Mouse (Mus musculus) kidney, embryonic 15.5 days (tissue): ENCODE results near the gene Pou2f3. TPM values are rescaled to one million over a fixed set of nuclear protein-coding genes. Genes with fewer than 3 reads are reported as not detected.
A peak's percentile ranks its signal among the peaks of the same experiment; 100 is the strongest.

Source experiments
- ATAC-seq: fragments of 200-750 bp; cut with Nextera tagmentation; replicated peaks from 2 replicates; pipeline ENCODE4 v1.8.0; 2017; ENCODE audit warnings: moderate TSS enrichment; ENCODE audit not compliant: low FRiP score
- H3K27ac ChIP-seq: fragments of 300-500 bp; sonication (generic); 2 replicates; pipeline ENCODE4 v1.5.1; 2015; ENCODE audit warnings: mild to moderate bottlenecking, inconsistent platforms
- H3K27me3 ChIP-seq: fragments of 300-500 bp; sonication (generic); 2 replicates; pipeline ENCODE4 v1.6.1; 2015; ENCODE audit warnings: inconsistent platforms
- H3K36me3 ChIP-seq: fragments of 300-500 bp; sonication (generic); 2 replicates; pipeline ENCODE4 v1.6.1; 2015; ENCODE audit warnings: inconsistent platforms
- H3K4me1 ChIP-seq: fragments of 300-500 bp; sonication (generic); 2 replicates; pipeline ENCODE4 v1.6.1; 2015; ENCODE audit warnings: inconsistent platforms
- H3K4me2 ChIP-seq: fragments of 300-500 bp; sonication (generic); 2 replicates; pipeline ENCODE4 v1.6.1; 2015; ENCODE audit warnings: moderate library complexity, mild to moderate bottlenecking, inconsistent platforms
- H3K4me3 ChIP-seq: fragments of 300-500 bp; sonication (generic); replicated peaks from 2 replicates; pipeline ENCODE4 v1.5.1; 2015; ENCODE audit warnings: mild to moderate bottlenecking, inconsistent platforms
- H3K9ac ChIP-seq: fragments of 300-500 bp; sonication (generic); 2 replicates; pipeline ENCODE4 v1.6.1; 2015; ENCODE audit warnings: mild to moderate bottlenecking, inconsistent platforms
- H3K9me3 ChIP-seq: fragments of 300-500 bp; sonication (generic); replicated peaks from 2 replicates; pipeline ENCODE4 v1.6.1; 2016; ENCODE audit warnings: inconsistent platforms
- WGBS: fragments of 180-500 bp; shearing (Covaris S2); methylation state at CpG from one replicate; pipeline ENCODE4 v1.1.7; 2015; ENCODE audit warnings: mixed read lengths; 5-methylcytosine and 5-hydroxymethylcytosine counted together
- polyA plus RNA-seq: library from polyadenylated mRNA; unstranded; fragments of >200 nt; fragmentation: Nextera tagmentation; extraction: Ambion mirVana; gene quantifications from 2 replicates; pipeline ENCODE4 v1.2.1, GENCODE M21; 2015

Pou2f3 gene
- polyA plus RNA-seq, 1 experiment from 2014 or later = not detected

GRCm38 (mm10) chr9:43205343-43206021 is 4.7 kb downstream of the Pou2f3 start:
- H3K4me1 ChIP-seq = peaks cover 25% of the 10 kb centered on the region
- peak overlapping the region; percentile 41 for H3K4me3 ChIP-seq
- H3K9me3 ChIP-seq = no peaks in the 10 kb centered on the region
- H3K36me3 ChIP-seq = no peaks in the 10 kb centered on the region
- H3K9ac ChIP-seq = peak overlapping the region; percentile 23; the same call in 1 of the 2 replicates
- no peak overlapping the region for H3K27ac ChIP-seq
- ATAC-seq = peak; percentile 39; the same call in 1 of the 2 replicates
- peaks cover 66% of the 10 kb centered on the region for H3K27me3 ChIP-seq
- 1% methylated on average over 40 of the region's 41 CpGs for WGBS
- H3K4me2 ChIP-seq = peak overlapping the region; percentile 74

DNA sequence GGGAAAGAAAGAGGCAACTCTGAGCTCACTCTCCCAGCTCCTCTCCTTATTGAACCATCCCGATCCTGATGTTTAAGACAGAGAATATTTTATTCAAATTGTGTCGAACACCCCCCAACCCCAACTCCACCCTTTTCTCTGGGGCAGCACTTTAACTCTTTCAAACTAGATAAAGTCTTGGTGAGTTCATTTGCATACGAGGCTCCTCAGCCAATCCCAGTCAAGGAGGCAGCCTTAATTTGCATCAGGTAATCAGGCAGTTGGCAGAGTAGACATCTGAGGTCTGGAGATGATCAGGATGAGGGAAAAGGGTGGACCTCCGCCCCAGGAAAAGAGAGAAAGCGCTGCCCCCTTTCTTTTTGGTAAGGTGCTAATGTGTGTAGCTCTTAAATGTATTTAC is 10.0 kb downstream of the Pou2f3 start:
- no peaks in the 10 kb centered on the region for H3K36me3 ChIP-seq
- H3K27ac ChIP-seq = no peak overlapping the region
- H3K27me3 ChIP-seq = peaks cover 57% of the 10 kb centered on the region
- 5% methylated on average over 5 of the region's 5 CpGs for WGBS
- H3K9ac ChIP-seq = no peak overlapping the region
- H3K4me3 ChIP-seq = no peak overlapping the region
- H3K9me3 ChIP-seq = no peaks in the 10 kb centered on the region
- H3K4me2 ChIP-seq = peak overlapping the region; percentile 38; the same call in 1 of the 2 replicates
- ATAC-seq = no peak
- H3K4me1 ChIP-seq = peaks cover 12% of the 10 kb centered on the region

DNA sequence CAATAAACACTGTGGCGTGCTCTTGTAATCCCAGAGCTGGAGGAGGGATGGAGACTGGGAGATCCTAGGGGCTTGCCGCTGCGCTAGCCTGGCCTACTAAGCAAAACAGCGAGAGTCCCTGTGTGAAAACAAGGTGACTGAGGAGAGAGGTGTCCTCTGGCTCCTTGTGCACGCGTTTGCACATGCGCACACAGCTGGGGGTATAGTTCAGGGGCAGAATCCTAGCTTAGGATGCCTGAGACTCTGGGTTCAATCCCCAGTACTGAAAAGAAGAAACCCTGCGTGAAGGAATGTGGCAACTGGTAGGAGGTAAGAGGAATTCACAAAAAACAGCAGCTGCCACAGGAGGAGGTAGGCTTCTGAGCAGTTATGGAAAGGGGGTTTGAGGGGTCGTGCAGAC is 16.2 kb downstream of the Pou2f3 start:
- no peaks in the 10 kb centered on the region for H3K4me1 ChIP-seq
- no peaks in the 10 kb centered on the region for H3K36me3 ChIP-seq
- H3K4me2 ChIP-seq = no peak overlapping the region
- peaks cover 7% of the 10 kb centered on the region for H3K27me3 ChIP-seq
- no peak overlapping the region for H3K27ac ChIP-seq
- WGBS = 22% methylated on average over 9 of the region's 9 CpGs
- no peak overlapping the region for H3K9ac ChIP-seq
- no peak overlapping the region for H3K4me3 ChIP-seq
- H3K9me3 ChIP-seq = no peaks in the 10 kb centered on the region
- no peak for ATAC-seq

DNA sequence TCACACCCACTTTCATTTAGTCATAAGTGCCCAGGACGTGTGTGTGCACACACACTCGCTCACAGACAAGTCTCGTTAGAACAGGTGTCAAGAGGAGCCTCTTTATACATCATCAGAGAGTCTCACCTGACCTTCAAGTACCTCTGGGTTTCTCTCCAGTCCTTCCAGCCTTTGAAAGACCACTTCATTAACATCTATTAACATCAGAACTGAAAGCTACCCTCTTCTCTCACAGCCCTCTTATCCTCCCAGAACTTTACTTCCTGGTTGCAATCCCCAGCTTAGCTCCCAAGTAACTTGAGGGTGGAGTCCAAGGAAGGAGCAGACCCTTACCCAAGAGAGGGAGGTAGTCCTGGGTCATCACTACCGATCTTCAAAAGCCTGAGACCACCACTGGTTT is 18.6 kb downstream of the Pou2f3 start:
- H3K9me3 ChIP-seq = no peaks in the 10 kb centered on the region
- H3K4me1 ChIP-seq = no peaks in the 10 kb centered on the region
- H3K36me3 ChIP-seq = no peaks in the 10 kb centered on the region

GRCm38 (mm10) chr9:43189021-43189356 is 21.2 kb downstream of the Pou2f3 start:
- H3K9ac ChIP-seq = no peak overlapping the region
- no peaks in the 10 kb centered on the region for H3K36me3 ChIP-seq
- H3K4me3 ChIP-seq = no peak overlapping the region
- WGBS = 69% methylated on average over 3 of the region's 3 CpGs
- no peaks in the 10 kb centered on the region for H3K9me3 ChIP-seq
- H3K27me3 ChIP-seq = peaks cover 5% of the 10 kb centered on the region
- no peak for ATAC-seq
- H3K4me2 ChIP-seq = no peak overlapping the region
- no peaks in the 10 kb centered on the region for H3K4me1 ChIP-seq
- no peak overlapping the region for H3K27ac ChIP-seq

More for the DNA sequence above, 18.6 kb downstream of the Pou2f3 start:
- Histone ChIP-seq H3K4me3 (no peak overlapping the region), H3K27me3 (peaks cover 7% of the 10 kb centered on the region), H3K9ac (no peak overlapping the region), H3K27ac (no peak overlapping the region), H3K4me2 (no peak overlapping the region)
- no peak for ATAC-seq
- WGBS = 51% methylated on average over 4 of the region's 4 CpGs

- 68% methylated on average over 12 of the region's 12 CpGs for WGBS
- no peaks in the 10 kb centered on the region for H3K36me3 ChIP-seq
- no peaks in the 10 kb centered on the region for H3K27me3 ChIP-seq
Measured at GRCm38 (mm10) chr9:43188309-43189020, 21.7 kb downstream of the Pou2f3 start.

GRCm38 (mm10) chr9:43179614-43180013 is 30.6 kb downstream of the Pou2f3 start:
- Histone ChIP-seq H3K36me3 (no peaks in the 10 kb centered on the region), H3K27me3 (no peaks in the 10 kb centered on the region), H3K4me1 (peaks cover 7% of the 10 kb centered on the region), H3K27ac (no peak overlapping the region), H3K9me3 (no peaks in the 10 kb centered on the region), H3K9ac (no peak overlapping the region), H3K4me3 (no peak overlapping the region), H3K4me2 (no peak overlapping the region)
- ATAC-seq = no peak
- WGBS = 30% methylated on average over 5 of the region's 5 CpGs

More at GRCm38 (mm10) chr9:43188309-43189020, 21.7 kb downstream of the Pou2f3 start:
- ATAC-seq = no peak
- Histone ChIP-seq H3K27ac (no peak overlapping the region), H3K9ac (no peak overlapping the region), H3K4me1 (no peaks in the 10 kb centered on the region), H3K4me3 (no peak overlapping the region), H3K9me3 (no peaks in the 10 kb centered on the region), H3K4me2 (no peak overlapping the region)

DNA sequence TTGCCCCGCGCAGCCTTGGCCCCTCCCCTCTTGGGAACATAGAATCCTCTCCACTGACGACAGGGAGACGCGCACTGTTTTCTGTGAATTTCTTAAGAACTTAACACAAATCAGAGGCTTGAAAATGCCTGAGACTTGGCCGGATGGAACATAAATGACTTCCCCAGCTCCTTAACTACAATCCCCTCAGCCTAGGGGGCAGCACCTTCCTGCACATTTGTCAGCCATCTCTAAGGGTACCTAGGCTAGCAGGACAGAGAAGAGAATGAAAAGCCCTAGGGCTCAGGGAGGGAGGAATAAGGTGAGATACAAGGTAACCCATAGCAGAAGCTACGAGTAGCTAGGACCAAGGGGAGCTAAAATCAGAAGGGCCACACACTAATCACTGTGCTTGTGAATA is 32.0 kb downstream of the Pou2f3 start:
- no peak for ATAC-seq
- Histone ChIP-seq H3K9ac (no peak overlapping the region), H3K27ac (no peak overlapping the region), H3K4me3 (no peak overlapping the region), H3K9me3 (no peaks in the 10 kb centered on the region), H3K4me1 (peaks cover 7% of the 10 kb centered on the region), H3K27me3 (no peaks in the 10 kb centered on the region), H3K4me2 (no peak overlapping the region), H3K36me3 (no peaks in the 10 kb centered on the region)
- 61% methylated on average over 7 of the region's 7 CpGs for WGBS

DNA sequence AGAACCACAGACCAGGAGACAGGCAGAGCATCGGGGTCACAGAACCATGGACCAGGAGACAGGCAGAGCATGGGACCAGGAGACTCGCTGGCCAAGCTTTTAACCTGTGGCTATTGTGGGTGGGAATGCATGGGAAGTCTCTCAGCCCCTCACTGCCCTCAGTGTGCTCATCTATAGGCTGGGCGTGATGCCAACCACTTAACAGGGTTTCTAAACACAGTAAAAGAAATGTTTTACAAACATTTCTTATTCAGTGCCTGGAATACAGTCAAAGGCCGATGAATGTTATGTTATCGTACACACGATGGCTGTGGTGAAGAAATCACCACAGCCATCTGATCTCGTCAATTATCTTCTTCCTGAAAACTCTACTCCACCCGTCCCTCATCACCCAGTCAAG is 43.1 kb downstream of the Pou2f3 start:
- no peak overlapping the region for H3K27ac ChIP-seq
- H3K4me3 ChIP-seq = no peak overlapping the region
- no peaks in the 10 kb centered on the region for H3K27me3 ChIP-seq
- no peak overlapping the region for H3K4me2 ChIP-seq
- no peak overlapping the region for H3K9ac ChIP-seq
- ATAC-seq = no peak
- no peaks in the 10 kb centered on the region for H3K9me3 ChIP-seq
- H3K4me1 ChIP-seq = no peaks in the 10 kb centered on the region
- H3K36me3 ChIP-seq = no peaks in the 10 kb centered on the region
- WGBS = 75% methylated on average over 8 of the region's 8 CpGs

DNA sequence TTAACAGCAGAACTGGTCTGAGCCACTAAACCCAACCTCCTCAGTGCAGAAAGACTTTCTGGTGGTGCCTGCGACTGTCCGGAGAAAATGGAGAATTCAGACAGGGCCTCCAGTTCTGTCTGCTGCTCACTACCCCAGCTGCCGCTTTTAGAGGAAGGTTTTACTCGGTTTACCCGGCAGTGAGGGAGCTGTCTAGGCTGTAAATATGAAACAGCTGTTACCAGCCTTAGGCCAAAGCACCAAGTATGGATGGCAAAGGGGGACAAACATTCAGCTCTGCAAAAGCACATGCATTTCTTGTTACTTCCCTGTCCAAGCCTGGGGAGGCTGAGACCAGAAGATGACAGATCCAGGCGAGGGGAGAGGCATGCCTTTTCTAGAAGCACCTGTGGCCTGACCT is 43.8 kb downstream of the Pou2f3 start:
- no peak overlapping the region for H3K4me3 ChIP-seq
- H3K27me3 ChIP-seq = no peaks in the 10 kb centered on the region
- H3K36me3 ChIP-seq = no peaks in the 10 kb centered on the region
- no peak for ATAC-seq
- H3K9ac ChIP-seq = no peak overlapping the region
- no peaks in the 10 kb centered on the region for H3K4me1 ChIP-seq
- H3K9me3 ChIP-seq = no peaks in the 10 kb centered on the region
- WGBS = 61% methylated on average over 6 of the region's 6 CpGs
- H3K27ac ChIP-seq = no peak overlapping the region
- no peak overlapping the region for H3K4me2 ChIP-seq

- Histone ChIP-seq H3K4me1 (no peaks in the 10 kb centered on the region), H3K36me3 (no peaks in the 10 kb centered on the region), H3K4me3 (no peak overlapping the region), H3K9me3 (no peaks in the 10 kb centered on the region), H3K27me3 (peaks cover 10% of the 10 kb centered on the region; the same call in 1 of the 2 replicates), H3K4me2 (no peak overlapping the region), H3K27ac (no peak overlapping the region), H3K9ac (no peak overlapping the region)
- 73% methylated on average over 6 of the region's 6 CpGs for WGBS
- no peak for ATAC-seq
Measured at GRCm38 (mm10) chr9:43155960-43156359, 54.2 kb downstream of the Pou2f3 start.

- Histone ChIP-seq H3K4me3 (no peak overlapping the region), H3K4me2 (no peak overlapping the region), H3K9ac (no peak overlapping the region), H3K9me3 (no peaks in the 10 kb centered on the region), H3K27me3 (peaks cover 10% of the 10 kb centered on the region; the same call in 1 of the 2 replicates), H3K36me3 (no peaks in the 10 kb centered on the region), H3K4me1 (peaks cover 9% of the 10 kb centered on the region), H3K27ac (no peak overlapping the region)
- WGBS = 66% methylated on average over 6 of the region's 6 CpGs
- no peak for ATAC-seq
Measured at GRCm38 (mm10) chr9:43151779-43152178, 58.4 kb downstream of the Pou2f3 start.
